Mouse (Mus musculus): ENCODE measurements around the gene Arl2bp.

Arl2bp gene

DNA sequence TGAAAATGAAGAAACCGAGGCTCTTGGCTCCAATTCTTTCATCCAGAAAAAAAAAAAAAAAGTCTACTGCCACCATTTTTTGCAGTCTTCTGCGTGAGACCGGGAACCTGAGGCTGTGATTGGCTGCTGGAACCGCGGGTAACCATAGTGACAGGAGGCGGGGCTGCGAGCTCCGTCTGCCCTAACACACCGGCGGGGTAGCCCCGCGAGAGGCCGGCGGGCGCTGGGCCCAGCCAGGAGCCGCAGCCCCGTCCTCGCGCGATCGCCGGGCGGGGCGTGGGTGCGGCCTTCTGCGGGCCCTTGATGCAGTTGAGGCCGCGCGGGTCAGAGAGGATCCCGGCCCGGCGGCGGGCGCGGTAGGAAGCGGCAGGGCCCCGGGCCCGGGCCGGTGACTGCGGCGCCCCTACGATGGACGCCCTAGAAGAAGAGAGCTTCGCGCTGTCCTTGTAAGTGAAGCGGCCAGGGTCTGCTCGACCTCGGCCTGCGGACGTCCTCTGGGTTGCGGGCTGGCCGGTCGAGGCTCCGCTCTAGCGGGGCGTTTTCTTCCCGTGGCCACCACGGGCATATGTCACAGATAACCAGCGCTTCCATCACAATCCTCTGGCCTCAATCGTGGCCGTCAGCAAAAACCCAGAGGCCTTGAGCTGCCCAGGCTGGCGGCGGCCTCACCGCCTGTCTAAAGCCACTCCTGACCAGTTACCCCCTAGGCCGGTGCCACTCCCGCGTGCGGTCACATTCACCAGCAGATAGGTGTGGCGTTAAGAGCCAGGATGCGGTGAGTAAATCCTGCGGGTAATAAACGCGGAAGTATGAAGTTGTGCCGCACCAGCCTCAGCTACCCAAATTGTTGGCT, at the start of gene Arl2bp:
Arl2bp (plus strand) TSS at position 145 of the 853 bp plus-strand sequence.
- in situ Hi-C loops (cut with MboI, MseI) = no loop called here

DNA sequence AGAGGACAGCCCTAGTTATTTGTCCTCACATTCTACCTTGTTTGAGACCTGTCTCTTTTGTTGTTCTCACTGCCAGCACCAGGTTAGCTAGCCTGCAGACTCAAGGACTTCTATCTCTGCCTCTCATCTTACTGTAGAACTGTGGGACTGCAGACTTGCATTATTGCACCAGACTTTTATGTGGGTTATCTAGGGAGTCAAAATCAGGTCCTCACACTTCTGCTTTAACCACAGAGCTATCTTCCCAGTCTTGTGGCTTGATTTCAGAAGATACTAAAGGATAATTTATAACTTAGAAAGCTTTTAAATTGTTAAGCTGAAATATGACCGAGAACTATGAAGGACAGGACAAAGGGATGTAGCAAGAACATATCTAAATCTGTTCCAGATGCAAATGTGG, 41.5 kb upstream of the Arl2bp start:
- in situ Hi-C loops (cut with MboI, MseI) = no loop called here

DNA sequence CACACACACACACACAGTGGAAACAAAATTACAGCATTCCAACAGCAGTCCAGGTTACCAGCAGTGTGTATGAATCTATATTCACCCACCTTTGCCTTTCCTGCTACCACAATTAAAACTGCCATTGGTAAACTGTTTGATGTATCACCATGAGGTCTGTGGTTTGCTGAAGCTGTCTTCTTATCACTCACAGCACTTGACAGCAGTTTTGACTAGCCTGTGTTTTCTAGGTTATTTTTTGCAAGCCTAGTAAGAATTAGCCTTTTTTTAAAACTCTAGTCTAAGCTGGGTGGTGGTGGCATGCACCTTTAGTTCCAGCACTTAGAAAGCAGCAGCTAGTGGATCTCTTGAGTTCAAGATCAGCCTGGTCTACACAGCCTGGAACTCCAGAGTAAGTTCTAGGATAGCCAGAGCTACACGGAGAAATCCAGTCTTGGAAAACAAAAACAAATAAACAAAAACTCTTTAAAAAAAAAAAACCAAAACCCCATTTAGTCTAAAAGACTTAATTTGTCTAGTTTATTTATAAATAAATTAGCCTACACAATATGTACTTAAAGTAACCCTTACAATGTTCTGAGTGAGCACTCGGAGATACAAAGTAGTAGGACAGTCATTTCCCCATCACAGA, 32.7 kb upstream of the Arl2bp start:
- in situ Hi-C loops (cut with MboI, MseI) = no loop called here

DNA sequence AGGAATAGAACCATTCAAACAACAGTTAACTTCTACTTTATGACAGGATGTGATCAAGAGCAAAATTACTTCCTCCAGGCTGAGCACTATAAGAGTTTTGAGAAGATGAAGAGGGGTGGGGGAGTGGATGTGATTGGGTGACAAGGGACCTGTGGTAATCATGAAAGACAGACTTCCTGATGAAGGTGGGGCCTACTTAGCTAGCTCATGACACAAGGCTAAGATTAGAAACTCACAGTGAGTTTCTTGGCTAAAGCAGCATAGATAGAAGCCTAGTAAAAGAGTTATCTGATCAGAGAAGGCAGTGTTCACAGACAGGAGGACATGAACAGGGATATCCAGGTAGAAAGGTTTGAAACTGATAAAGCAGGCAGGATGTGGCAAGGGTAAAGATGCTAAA, 32.2 kb upstream of the Arl2bp start:
- in situ Hi-C loops (cut with MboI, MseI) = no loop called here

DNA sequence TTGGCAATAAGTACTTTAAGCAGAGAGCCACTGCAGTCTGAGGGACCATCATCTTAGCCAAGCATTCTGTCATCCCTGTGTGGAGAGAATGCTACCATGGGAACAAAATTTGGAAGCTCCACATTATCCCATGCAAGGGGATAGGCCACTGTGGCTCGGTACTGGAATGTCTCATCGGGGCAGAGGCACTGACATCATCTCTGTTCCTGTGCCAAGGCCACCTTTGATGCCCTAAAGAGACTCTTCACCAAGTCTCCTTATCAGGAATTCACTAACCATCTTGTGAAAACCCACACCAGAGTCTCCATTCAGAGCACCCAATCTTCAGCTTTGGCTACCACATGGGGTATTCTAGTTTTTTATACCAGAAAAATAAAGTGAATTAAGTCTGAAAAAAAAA, 25.2 kb upstream of the Arl2bp start:
- in situ Hi-C loops (cut with MboI, MseI) = no loop called here

DNA sequence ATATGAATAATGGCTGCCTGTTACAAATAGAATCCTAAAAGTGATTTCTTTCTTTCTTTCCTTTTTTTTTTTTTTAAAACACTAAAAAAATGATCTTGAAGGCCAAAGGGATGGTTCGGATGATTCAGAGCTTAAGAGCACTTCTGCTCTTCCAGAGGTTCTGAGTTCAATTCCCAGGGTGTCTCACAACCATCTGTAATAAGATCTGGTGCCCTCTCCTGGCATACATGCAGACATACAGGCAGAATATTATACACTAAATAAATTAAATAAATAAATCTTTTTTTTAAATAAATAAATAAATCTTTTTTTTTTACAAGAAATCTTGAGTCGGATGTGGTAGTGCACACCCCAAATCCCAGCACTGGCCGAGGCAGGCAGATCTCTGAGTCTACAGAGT, 24.5 kb upstream of the Arl2bp start:
- in situ Hi-C loops (cut with MboI, MseI) = no loop called here

DNA sequence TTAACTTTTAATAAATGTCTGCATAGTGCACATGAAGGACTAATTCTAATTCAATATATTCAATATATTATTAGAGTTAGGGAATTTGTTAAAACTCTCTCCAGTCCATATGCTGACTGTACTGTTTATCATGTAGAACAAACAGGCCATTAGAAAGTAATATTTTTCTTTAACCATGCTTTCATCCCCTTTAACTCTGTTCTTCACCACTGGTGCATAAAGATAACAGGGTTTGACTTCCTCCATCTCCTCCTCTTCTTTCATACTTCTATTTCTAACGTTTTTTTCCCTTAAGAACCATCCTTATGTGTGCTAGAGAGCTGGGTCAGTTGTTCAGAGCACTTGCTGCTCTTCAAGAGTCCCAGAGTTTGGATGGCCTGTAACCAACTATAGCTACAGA, 21.2 kb upstream of the Arl2bp start:
- in situ Hi-C loops (cut with MboI, MseI) = no loop called here

DNA sequence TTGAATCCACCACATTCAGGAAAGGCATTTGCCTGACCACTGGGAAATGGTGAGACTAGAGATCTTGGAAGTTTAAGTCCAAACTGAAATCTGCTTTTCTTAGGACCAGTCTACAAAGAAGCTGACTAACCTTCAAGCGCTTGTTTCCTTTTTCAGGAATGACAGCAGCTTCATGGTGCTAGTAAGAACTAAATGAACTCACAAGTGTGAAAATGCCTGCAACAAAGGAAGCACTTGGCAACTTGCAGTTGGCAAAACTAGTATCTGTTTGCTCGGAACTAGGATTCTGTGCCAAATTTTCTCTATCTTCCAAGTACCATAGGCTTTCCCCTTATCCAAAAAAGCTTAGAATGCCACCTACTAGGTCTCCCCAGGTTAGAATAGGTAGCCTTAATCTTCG, 20.2 kb upstream of the Arl2bp start:
- in situ Hi-C loops (cut with MboI, MseI) = no loop called here

DNA sequence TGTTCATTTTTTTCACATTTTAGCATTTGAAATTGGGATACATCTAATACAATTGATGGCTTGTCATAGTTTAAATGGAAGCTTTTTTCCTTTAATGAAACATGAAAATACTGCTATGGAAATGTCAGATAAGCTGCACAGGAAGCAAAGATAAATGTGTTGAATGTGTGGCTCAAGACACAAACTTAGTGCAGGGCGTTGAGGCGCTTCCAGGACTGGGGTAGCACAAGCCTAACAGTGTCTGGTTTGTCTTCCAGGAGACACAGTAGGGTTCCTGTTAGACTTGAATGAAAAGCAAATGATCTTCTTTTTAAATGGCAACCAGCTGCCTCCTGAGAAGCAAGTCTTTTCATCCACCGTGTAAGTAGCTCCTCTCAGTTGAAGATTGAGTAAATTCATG, 16.9 kb upstream of the Arl2bp start:
- in situ Hi-C loops (cut with MboI, MseI) = no loop called here

DNA sequence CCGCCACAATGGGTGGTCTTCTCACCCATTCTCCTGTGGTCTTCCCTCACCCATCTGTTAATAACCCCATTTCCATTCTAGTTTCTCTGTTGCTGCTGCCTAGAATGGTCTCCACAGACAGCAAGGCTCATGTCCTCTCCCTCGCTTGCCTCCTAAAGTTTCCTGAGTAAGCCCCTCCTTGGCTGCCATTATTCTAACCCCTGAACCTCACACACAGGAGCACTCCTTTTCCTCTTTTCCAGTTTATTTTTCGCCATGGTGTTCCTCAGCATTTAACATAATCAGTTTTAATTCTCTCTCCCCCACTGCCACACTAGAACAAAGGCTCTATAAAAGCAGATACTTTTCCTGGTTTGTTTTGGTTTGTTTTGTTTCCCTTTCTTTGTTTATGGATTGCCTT, 13.4 kb upstream of the Arl2bp start:
- in situ Hi-C loops (cut with MboI, MseI) = no loop called here

DNA sequence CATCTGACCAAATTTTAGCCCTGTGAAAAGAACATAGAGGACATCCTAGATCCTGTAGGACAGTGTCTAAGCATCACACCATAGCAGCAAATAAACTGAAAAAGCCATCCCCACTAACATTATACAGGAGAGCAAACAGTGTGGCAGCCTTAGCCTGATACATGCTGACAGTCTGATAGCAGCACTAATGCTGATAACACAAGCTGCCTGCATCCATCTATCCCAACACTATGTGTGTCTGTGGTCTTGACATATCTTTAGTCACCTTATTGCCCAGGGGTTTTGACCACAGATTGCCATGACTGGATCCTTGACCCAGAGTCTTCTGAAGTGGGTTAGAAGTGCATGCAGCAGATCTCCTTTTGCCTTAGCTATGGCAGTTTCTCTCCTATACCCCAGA, 11.4 kb upstream of the Arl2bp start:
- in situ Hi-C loops (cut with MboI, MseI) = no loop called here

DNA sequence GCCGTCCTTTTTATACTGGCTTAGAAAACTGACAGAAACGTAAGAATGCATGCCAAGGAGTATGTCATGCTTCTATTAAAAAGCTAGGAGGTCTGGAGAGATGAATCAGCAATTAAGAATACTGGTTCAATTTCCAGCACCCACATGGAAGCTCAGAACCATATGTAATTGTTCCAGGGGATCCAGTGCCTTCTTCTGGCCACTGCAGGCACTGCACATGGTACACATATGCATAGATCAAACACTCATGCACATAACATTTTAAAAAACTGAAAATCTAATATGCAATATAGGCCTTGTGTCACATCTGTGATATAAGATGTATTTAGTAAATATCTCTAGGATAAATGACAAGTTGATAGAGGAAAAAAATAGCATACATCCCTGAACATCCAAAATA, 8.4 kb upstream of the Arl2bp start:
- in situ Hi-C loops (cut with MboI, MseI) = no loop called here

DNA sequence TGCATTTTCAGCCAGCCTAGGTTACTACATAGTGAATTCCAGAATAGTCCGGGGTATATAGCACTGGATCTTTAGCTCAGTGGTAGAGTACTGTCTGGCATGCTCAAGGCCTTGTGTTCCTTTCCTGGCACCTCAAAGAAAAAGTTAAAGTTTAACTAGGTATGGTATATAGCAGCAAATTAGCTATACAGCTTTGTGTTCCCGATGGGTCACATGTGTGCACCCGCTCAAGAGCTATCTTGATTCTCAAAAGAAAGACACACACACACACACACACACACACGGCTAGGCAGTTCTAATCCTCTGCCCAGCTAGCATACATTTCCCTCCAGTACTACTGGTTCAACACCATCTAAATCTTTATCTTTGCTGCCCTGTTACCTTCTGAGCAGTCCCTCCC, 6.0 kb upstream of the Arl2bp start:
- in situ Hi-C loops (cut with MboI, MseI) = no loop called here

DNA sequence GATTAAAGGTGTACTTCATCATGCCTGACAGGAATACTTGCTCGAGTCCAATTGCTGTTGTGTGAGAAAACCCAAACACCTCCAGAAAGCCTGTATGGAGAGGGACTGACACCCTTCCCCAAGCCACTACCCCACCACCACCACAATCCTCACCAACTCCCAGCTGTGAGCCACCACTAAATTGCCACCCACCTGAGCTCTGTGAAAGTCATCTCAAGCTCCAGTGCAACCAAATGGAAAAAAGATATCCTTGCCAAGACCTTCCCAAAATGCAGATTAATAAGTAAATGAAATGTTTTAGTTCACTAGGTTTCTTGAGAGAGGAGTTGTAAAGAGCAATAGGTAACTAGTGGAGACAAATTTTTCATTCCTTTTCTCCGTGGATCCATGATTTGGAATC, 1.7 kb upstream of the Arl2bp start:
- in situ Hi-C loops (cut with MboI, MseI) = no loop called here

DNA sequence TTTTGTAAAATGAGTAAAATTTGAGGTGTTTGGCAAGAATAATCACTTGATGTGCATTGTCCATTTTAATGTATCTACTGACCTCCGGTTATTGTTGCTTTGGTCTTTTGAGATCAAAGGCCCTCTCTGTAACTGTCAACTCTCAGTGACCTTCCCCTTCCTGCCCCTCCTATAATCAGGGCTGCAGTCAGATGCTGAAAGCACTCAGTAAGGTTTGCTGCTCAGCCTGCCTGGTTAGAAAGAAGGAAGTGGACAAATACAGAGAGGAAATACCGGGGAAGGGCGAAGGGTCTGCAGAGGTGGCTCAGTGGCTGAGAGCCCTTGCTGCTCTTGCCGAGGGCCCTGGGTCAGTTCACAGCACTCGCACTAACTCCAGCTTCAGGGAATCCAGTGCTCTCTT, 8.0 kb downstream of the Arl2bp start:
- in situ Hi-C loops (cut with MboI, MseI) = no loop called here

DNA sequence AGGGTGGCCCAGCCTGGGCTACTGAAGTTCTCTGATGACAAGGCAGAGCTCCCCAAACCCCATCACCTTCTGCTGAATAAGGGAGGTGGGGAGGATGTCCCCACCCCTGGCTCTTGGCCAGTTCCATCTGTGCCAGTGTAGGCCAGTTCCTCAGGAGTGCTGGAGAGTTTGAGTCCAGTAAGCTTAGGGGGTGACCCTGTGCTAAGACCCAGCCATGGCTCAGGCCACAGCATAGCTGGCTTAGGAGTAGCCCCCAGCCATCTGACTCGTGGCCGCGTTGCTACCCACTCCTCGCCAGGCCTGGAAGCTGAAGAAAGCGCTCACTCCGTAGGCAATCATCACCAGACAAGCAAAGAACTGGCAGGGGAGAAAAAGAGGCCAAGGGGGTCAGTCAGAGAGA, 9.5 kb downstream of the Arl2bp start:
- in situ Hi-C loops (cut with MboI, MseI) = no loop called here

DNA sequence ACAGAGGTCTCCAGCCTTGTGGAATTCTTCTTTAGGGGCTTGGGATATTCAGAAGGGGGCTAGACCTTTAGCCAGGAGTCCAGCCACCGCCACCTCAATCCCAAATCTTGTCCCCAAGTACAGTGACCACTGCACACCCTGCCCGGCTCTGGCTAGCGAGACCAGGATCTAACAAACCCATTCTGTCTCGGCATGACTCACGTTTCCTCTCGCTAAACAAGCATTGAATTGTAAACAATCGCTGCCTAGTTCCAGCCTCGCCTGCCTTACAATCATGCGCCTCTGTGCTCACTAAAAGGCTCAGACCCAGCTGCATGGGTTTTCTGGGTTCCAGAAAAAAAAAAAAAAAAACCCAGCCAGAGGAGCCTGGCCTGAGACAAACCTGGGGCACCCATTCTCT, 12.2 kb downstream of the Arl2bp start:
- in situ Hi-C loops (cut with MboI, MseI) = no loop called here

DNA sequence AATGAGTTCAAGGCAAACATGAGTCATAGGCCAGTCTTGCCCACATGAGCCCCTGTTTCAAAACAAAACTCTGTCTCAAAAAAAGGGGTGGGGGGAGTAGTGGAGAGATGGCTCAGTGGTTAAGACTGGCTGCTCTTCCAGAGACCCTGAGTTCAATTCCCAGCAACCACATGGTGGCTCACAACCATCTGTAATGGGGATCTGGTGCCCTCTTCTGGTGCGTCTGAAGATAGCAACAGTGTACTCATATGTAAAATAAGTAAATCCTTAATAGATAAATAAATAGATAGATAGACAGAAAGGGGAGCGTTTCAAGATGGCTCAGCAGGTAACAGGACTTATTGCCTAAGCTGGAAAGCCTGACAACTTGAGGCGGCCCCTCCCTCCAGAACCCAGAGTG, 14.0 kb downstream of the Arl2bp start:
- in situ Hi-C loops (cut with MboI, MseI) = no loop called here

DNA sequence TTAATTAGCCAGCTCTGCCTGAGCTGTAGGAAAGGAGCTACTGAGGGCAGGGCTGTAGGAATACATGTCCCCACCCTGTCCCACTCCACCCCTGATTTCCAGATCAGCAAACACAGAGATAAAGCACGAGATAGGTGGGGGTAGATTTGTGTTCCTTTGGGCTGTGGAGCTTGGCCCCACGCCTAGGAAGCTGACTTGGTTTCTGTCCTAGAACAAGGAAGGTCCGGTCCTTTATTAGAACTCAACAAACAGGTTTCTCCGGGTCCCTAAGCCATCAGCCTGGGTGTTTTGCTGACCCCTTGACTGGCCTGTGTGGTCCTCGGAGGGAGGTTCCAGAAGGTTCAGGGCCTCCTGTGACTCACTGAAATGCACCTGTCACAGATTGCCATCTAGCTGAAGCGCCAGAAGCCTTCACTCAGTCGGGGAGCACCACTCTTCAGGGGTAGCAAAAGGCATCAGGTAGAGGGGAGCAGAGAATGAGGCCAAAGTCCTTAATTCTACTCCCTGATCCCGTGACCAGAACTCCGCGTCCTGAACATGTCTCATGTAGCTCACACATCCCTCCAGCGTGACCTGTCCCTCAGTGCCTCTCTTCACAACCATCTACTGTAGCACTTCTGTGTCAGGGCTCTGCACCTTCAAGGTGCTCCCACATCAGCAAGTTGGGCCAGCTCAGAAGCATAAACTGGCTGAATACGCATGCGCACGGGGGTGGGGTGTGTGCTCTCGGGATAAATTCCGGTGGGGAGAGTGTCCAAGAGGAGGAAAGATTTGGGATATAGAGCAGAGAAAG, 16.5 kb downstream of the Arl2bp start:
- in situ Hi-C loops (cut with MboI, MseI) = no loop called here

DNA sequence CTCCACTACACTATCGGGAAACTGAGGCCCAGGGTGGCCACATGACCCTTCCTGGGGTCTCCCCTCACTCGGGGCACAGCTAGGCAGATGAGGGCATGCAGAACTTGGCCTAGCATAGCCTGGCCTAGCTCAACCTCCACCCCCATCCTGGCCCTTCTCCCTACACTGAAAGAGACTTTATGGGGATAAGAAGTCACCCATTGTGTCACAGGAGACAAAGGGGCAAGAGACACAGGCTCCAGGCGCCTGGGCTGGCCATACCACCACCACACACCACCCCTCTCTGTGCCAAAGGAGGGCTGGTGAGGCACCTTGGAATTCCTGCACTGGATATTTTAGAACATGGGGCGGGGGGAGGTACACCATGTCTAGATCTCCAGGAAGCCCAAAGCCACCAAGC, 17.9 kb downstream of the Arl2bp start:
- in situ Hi-C loops (cut with MboI, MseI) = no loop called here

DNA sequence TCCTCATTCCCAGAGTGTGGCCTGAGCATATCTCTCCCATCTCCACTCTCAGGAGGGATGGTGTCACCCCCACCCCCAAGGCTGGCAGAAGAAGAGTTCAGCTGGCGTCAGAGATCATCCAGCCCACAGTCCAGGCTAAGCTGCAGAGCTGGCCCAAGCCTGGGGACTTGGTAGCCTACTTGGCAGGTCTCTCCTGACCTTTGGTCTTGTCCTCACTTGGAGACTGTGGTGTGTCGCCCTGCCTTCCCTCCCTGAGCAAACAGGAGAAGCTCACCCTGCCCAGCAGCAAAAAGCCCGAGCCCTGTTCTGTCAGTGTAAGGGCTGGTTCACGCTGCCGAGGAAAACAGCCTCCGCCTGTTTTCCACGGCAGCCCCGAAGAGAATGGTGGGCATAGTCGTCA, 19.6 kb downstream of the Arl2bp start:
- in situ Hi-C loops (cut with MboI, MseI) = no loop called here

DNA sequence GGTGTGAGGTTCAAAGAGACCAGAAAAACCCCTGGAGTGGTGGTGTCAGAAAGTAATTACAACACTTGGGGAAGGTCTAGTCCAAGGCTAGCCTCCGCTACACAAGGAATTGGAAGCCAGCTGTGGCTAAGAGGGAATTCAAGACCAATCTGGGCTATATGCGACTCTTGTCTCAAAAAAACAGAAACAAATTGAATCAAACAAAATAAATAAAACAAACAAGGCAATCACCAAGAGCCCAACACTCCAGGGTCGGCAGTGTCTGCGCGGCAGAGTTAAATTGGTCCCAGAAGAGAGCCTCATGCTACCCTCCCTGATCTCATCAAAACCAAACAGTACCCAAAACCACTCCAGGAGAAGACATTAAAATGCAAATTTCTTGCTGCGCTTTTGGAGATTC, 28.3 kb downstream of the Arl2bp start:
- in situ Hi-C loops (cut with MboI, MseI) = no loop called here

All from T-helper 1 cell (primary cell).